Mouse (Mus musculus): ENCODE data around the gene Mipol1. TPM values are rescaled to one million over a fixed set of nuclear protein-coding genes. Genes with fewer than 3 reads are reported as not detected.

The Mipol1 gene
- 6.0 and 6.4 TPM in 2 replicates for total RNA-seq (2012; rRNA removed)
- 8.9 and 10.4 TPM in 2 replicates for total RNA-seq (2014; rRNA removed)
- polyA plus RNA-seq (2012; ENCODE audit: insufficient read length, low read depth): 6.6 TPM in 2 replicates

- TF ChIP-seq ELF1 (IDR thresholded peaks at IDR 0.05; ENCODE audit: low read depth, low read length) (peak; percentile 82), TBP (conservative IDR thresholded peaks at IDR 0.05; ENCODE audit: low read depth, low read length) (peak; percentile 81), SIN3A (IDR thresholded peaks at IDR 0.05; ENCODE audit: low read length) (peak; percentile 11; the same call in 1 of the 2 replicates), ZMIZ1 (IDR thresholded peaks at IDR 0.05; ENCODE audit: low read depth, low read length) (peak; percentile 57; the same call in 1 of the 2 replicates), MAZ (IDR thresholded peaks at IDR 0.05; ENCODE audit: low read depth, low read length) (peak; percentile 14; the same call in 1 of the 2 replicates), MXI1 (IDR thresholded peaks at IDR 0.05; ENCODE audit: low read depth, low read length) (peak; percentile 80), HCFC1 (IDR thresholded peaks at IDR 0.05; ENCODE audit: low read depth, low read length) (peak; percentile 56), NELFE (IDR thresholded peaks at IDR 0.05; ENCODE audit: low read depth, low read length) (peak; percentile 89), POLR2A (IDR thresholded peaks at IDR 0.05; ENCODE audit: low read depth, low read length) (peak; percentile 94), UBTF (IDR thresholded peaks at IDR 0.05; ENCODE audit: low read depth, low read length) (no peak), ZKSCAN1 (IDR thresholded peaks at IDR 0.05; ENCODE audit: borderline replicate concordance, low read depth, low read length) (no peak), MYC (IDR thresholded peaks at IDR 0.05; ENCODE audit: low read depth, low read length) (peak; percentile 74; the same call in 1 of the 2 replicates), TCF12 (IDR thresholded peaks at IDR 0.05; ENCODE audit: low read depth, low read length) (peak; percentile 70), POLR2AphosphoS2 (IDR thresholded peaks at IDR 0.05; ENCODE audit: low read depth, low read length) (peak; percentile 71; the same call in 1 of the 2 replicates), JUND (conservative IDR thresholded peaks at IDR 0.05; ENCODE audit: low read depth, low read length) (no peak), ETS1 (conservative IDR thresholded peaks at IDR 0.05; ENCODE audit: low read depth, low read length) (no peak), BHLHE40 (IDR thresholded peaks at IDR 0.05; ENCODE audit: low read depth, low read length) (peak; percentile 62), CHD2 (IDR thresholded peaks at IDR 0.05; ENCODE audit: low read length) (peak; percentile 59), MAX (IDR thresholded peaks at IDR 0.05; ENCODE audit: low read length) (peak; percentile 83; the same call in 1 of the 2 replicates), NRF1 (IDR thresholded peaks at IDR 0.05; ENCODE audit: low read depth, low read length) (peak; percentile 92)
- DNase-seq (ENCODE audit: extremely low read depth): peak; percentile 91
- H3K79me2 ChIP-seq (replicated peaks; ENCODE audit: control insufficient read depth, extremely low read depth, insufficient read depth, poor library complexity, severe bottlenecking): peaks cover 33% of the 10 kb centered on the region
- H3K27me3 ChIP-seq (replicated peaks): no peaks in the 10 kb centered on the region
- H3K4me2 ChIP-seq (ENCODE audit: insufficient read depth, low read depth, poor library complexity, severe bottlenecking): peak within 1 kb of the TSS; percentile 82
- peaks cover 0 to 8% of the 10 kb centered on the region in 2 experiments for H3K36me3 ChIP-seq (replicated peaks in 1 of 2; ENCODE audit: control insufficient read depth in 1 of 2, insufficient read depth in 1 of 2, low read length in 1 of 2)
- H3K27ac ChIP-seq (ENCODE audit: insufficient read depth, low read depth): peak within 1 kb of the TSS; percentile 82
- dilution Hi-C loops (cut with MboI; ENCODE audit: extremely low pct_ligation_motif_present, extremely low pct_unique_long_range_greater_than_20kb, low sequenced_read_pairs) (no loop called here), in situ Hi-C loops (cut with MboI; ENCODE audit: low pct_ligation_motif_present, low pct_unique_long_range_greater_than_20kb, low sequenced_read_pairs) (no loop called here)
- peaks cover 2 to 8% of the 10 kb centered on the region in 2 experiments; a peak in 3 of 4 replicates for H3K4me1 ChIP-seq (ENCODE audit: control insufficient read depth in 1 of 2, insufficient read depth in 2 of 2)
- peak within 1 kb of the TSS; percentile 82 for H3K9ac ChIP-seq (ENCODE audit: insufficient read depth, low read depth)
- peak within 1 kb of the TSS; percentile 79 to 93 (median 90) for H3K4me3 ChIP-seq (replicated peaks in 1 of 3; ENCODE audit: low read depth in 2 of 3, low read length in 2 of 3, poor library complexity in 1 of 3)
- H3K9me3 ChIP-seq (replicated peaks; ENCODE audit: low read length): no peaks in the 10 kb centered on the region
These were observed at the start of gene Mipol1, which contains the start of gene Prps1l3 for GRCm38 (mm10) chr12:57230192-57230706. Gene Mipol1 (plus strand): TSS chr12:57230427. Gene Prps1l3 (plus strand): TSS chr12:57230412.
